Mouse (Mus musculus) CD8-positive naive resting alpha-beta T cell, adult 2 months (primary cell): ENCODE data around the gene Sh3glb2.

ENCODE experiments used
- DNase-seq, 2 experiments: peaks; one replicate each; pipeline ENCODE4 v3.0.0; 2022; ENCODE audit warnings: low read depth in 2 of 2, low spot score in 2 of 2

Sh3glb2 gene

DNA sequence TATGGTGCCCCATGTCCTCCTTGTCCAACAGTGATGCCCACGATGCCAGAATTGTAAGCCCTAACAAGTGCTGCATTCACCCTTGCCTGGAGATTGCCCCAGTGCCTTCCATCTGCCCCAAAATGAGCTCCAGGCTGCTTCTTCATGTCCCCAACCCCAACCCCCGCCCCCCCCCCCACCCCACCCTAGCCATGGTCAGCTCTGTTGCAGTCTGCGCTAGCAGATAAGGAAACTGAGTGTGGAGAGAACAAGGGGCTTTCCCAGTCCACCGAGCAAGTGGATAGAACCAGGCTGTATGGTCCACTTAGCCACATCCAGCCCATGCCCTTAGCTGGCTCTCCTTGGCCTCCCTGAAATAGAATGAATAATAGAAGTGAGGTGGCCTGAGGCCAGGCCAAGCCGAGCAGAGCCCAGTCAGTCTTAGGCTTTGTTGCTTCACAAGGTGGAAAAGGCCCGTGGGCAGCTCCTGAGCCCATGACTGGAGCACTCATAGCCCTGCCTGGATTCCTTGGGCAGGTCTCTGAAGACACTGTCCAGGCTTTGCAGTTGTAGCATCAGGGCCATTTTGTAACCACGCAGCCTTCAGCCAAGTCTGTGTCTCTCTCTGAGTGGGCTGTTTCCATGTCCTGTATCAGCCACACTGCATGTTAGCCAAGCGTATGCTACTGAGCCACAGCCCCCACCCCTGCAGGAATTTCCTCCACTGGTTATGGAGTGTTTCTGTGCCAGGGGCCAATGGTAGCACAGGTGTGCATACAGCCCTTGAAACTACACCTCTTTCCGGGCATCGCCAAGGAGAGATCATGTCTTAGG lies 21.6 kb upstream of the Sh3glb2 start:
- no peak for DNase-seq

DNA sequence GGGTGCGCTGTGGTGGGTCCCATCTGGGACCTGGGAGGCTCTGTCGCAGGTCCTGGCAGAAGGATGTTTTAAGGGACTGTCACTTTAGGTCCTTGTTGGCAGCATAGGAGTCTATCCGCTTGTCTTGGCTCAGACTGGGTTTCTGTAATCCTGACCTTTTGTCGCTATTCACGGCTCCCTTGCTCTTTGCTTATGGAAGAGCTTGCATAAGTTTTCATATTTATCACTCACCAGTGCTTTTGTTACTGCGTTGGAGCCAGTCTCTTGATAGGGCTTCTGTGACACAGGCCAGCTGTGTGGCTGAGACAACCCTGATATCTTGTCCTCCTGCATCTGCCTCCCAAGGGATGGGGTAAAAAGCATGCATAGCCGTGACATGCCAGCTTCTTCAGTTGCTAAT lies 20.2 kb upstream of the Sh3glb2 start:
- DNase-seq, result no peak

DNA sequence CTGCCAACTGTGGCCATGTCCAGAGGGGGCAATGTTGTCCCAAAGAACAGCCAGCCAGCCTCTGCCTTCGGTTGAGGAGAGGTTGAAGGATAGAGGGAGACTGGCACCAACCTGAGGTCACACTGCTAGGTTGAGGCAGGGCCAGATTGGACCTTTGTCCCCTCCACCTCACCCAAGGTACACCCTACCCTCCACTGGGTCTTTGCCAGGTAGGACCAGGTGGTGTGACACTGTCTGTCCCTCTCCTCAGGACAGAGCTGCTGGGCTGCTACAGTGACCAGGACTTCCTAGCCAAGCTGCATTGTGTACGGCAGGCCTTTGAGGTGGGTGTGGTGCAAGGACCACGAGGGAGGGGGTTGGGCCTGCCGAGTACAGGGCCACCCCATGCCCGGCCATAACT lies 18.6 kb upstream of the Sh3glb2 start:
- DNase-seq, result no peak

DNA sequence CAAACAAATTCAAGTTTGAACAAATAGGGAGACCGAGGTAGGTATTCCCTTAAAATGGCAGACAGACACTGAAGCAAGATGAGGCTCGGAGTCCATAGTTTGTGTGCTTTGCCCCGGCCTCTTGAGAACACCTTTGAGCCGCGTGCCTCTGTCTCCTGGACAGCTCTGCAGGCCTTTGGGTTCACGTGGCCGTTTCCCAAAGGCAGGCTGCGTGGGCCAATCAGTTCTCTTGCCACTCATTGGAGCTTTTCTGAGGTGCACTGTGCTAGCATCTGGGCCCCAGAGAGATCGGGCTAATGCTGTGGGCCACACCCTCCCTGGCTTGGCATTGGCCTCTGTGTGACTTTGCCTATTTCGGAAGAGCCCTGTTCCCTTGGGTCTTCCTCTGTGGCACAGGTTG lies 16.8 kb upstream of the Sh3glb2 start:
- DNase-seq, result no peak

DNA sequence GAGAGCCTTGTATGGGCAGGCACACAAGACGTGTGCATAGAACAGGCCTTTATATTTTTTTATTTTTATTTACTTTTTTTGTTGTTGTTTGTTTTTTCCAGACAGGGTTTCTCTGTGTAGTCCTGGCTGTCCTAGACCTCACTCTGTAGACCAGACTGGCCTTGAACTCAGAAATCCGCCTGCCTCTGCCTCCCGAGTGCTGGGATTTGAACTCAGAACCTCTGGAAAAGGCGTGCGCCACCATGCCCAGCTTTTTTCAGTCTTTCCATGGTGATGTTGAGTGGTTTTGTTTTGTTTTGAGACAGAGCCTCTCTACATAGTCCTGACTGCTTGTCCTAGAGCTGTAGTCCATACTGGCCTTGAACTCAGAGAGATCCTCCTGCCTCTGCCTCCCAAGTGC lies 13.6 kb upstream of the Sh3glb2 start:
- no peak for DNase-seq

DNA sequence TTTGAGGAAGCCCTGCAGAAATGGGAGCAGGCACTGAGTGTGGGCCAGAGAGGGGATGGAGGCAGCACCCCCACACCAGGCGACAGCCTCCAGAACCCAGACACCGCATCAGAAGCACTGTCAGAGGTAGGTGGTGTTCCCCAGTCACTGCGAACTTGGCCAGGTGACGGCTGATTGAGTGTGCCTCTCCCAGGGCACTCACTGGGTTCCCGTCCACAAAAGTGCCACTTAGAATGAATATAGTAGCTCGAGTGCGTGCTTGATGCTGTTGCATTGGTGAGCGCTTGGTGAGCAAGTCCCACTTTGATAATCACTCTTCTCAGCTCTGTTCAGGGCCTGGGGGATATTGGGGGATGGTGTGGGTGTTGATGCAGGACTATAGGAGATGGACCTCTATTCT lies 12.4 kb upstream of the Sh3glb2 start:
- no peak for DNase-seq

DNA sequence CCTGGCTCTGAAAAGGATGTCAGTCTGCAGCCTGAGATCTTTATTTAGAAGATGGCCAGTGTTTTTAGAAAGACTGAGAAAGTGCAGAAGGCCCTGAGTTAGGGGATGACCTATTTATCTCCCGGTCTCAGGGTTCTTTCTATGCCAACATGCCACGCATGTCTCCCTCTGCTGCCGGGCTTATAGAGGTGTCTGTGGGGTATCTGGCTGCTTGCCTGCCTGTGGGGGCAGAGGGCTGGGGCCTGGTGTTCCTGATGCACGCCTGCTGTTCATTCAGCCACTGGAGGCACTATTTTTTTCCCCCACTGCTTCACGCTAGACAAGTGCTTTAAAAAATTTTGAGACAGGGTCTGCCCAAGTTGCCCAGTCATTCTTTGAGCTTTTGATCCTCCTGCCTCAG lies 7.1 kb upstream of the Sh3glb2 start:
- no peak for DNase-seq

DNA sequence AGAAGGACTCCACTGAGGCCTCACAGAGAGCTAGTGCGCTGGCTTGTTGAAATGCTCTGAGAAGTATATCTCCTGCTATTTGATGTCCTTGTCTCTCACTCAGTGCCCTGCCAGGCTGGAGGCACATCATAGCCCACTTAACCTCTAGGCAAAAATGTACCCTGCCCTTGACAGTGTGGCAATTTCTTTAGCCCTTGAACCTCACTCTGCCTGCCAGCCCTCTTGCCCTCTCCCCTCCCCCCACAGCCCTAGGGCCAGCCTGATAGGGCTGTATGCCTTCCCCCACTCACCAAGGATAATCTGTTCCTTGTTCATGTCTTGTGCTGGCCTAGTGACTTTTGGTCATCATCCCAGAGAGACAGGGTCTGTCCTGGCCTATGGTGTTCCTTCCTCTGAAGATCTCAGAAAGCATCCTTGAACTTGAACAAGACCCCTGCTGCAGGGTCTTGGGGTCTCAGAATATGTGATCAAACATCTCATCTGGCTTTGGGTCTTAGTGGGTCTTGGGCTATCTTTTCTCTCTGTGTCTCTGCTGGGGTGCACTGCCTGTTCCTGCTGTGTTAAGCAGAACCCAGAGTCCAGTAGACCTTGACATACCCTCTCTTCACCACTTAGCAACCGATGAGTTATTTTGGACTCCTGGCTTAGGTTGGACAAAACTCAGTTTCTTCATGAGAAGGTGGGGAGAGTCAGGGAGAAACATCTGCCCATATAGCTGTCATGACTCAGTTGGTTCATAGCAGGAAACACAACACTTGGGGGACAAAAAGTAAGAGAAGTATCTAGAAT lies 6.3 kb upstream of the Sh3glb2 start:
- DNase-seq, result no peak

DNA sequence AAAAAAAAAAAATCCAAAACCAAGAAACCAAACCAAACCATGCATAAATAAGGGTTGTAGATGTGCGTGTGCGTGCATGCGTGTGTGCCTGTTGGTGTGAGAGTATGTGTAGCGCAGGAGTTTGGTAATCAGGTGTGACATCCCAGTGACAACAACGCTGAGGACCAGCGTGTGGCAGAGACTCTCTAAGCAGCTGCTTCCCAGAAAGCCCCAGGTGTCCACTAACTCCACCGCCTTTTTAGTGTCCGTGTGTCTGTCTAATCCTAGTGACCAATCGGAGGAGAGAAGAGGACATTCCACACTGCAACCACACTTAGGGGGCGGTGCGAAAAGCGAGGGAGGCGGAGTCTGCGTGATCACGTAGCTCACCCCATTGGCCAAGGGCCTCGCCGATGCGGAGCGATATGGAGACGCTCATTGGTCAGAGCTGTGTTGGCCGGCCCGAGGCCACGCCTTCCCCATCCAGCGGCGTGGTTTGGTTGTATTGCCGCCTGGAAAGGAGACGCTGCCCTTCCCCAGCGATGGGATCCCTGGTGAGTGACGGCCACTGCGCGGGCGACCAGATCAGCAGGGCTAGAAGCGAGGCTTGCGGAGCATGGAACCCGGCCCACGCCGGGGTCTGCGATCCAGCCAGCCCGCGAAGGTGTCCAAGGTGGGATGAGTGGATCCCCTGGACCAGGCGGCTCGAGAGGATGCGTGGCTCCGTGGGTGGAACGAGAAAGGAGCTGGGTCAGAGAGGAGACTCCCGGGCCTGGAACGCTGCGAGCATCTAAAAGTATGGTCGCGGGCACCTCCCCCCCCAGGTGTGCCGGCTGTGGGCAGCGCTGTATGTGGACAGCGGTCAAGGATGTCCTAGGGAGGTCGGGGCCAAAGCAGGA lies 4.9 kb upstream of the Sh3glb2 start, which contains the start of gene Miga2:
TSS of gene Miga2 (plus strand) at position 461 of the 878 bp plus-strand sequence.
- peak; percentile 87 to 93 for DNase-seq

DNA sequence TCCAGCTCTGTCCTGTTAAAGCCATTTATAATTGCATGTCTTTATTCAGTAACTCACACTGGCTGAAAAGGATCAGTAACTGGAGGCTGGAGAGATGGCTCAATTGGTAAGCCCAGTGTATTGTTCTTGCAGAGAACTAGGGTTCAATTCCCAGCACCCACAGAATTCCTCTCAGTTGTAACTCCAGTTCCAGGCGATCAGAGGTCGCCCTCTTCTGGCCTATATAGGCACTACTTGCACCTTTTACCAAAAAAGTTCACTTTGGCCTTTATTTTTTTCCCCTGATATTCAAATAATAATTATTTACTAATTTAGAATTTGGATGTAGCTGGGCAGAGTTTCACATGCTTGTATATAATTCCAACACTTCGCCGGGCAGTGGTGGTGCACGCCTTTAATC lies 3.7 kb upstream of the Sh3glb2 start:
- DNase-seq, result no peak

DNA sequence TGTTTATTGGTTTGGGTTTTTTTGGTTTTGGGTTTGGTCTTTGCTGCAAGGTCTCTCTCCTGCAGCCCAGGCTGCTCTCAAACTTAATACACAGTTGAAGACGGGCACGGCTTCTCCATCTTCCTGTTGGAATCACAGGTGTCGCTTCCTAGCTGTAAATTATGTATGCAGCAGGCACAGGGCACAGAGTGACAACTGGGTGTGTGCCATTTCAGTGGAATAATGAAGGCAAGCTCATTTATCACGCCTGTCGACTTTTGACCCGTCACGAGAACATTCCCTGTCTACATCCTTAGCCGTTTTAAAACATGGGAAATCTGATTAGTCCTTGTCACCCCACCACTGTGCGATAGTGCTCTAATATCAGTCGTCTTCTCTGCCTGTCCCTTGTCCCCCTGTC lies 1.5 kb upstream of the Sh3glb2 start:
- DNase-seq, result no peak

DNA sequence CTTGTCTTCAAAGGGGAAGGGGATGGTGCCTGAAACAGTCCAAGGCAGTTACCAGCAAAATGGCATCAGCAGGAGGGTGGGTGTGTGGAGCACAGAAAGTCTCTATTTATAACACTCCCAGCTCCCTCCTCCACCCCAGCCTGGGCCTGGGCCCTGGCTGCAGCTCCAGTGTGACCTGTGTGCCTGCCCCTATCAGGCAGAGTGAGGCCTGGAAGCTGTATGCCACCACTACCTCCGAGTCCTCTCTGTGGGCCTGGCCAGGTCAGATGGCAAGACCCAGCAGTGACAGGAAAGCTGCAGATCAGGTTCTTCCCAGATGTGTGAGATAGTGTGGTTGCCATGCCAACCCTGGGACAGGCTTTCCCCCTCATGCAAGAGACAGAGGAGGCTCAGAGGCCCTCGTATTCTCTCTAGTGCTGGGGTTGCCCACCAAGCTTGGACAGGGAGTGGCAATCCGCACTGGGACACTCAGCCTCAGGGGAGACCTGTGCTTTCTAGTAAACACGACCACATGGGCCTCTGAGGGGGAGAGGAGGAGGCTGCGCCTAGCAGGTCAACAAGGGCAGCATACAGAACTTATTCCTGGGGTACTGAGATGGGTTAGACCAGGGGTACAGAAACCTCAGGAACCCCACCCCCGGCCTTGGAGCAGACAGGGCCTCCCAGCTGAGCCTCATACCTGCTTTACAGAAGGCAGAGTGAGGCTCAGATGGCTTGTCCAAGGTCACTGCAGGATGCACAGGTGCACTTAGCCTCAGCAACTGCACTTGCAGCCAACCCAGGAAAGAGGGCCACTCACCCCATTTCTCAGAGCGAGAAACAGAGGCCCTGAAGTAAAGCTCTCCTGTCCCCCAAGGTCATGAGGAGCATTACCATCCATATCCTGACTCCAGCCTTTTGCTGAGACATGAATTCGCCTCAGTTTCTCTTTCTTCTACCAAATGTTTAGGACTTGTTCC lies 1.3 kb downstream of the Sh3glb2 start:
- DNase-seq, result no peak

DNA sequence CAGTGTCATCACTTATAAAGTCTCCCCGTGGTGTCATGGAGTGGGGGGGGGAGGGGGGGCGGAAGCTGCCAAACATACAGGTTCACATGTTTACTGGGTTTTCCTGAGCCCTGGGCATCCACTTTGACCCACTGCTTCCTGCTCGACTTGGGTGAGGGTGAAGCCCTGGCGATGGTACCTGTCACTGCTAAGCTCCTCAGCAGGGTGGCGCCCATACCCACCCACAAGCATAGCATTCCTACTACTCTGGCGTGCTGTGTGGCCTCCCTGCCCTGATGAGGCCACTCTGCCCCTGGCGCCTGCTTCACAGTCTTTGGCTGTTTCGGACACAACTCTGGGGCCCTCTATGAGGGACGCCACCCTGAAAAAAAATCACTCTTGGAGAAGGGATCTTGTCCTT lies 2.2 kb downstream of the Sh3glb2 start:
- no peak for DNase-seq

DNA sequence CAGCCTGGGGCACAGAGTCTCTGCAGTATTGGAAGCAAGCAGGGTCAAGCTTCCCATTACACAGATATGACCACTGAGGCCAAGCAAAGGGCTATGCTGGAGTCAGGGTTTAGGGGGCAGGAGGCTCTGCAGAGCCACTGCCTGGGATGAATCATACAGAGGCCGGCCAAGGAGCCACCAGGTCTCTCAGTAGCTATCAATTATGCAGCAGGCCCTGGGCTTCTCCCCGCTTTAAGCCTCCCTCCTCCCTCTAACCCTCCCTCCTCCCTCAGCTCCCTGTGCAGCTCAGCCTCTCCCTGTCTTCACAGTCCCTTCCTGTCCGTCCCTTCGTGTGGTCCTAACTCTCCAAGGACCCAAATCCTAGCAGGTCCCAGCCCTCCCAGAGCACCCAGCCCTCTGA lies 2.9 kb downstream of the Sh3glb2 start:
- no peak for DNase-seq

DNA sequence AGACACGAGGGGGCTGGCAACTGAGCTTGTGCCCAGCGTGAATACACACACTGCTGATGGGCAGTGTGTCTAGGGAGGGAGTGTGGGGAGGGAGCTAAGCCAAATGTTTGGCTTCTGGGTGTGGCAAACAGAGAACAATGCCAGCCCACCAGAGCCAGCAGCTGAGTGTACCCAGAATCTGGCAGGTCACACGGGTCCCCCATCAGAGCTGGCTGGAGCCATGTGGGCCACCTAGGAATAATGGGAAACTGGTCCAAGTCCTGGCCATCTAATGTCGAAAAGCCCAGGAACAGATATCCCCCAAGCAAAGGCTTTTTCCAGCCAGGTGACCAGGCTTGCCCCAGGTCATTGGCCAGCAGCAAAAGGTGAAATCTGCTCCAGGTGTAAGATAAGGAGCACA lies 3.3 kb downstream of the Sh3glb2 start:
- no peak for DNase-seq

DNA sequence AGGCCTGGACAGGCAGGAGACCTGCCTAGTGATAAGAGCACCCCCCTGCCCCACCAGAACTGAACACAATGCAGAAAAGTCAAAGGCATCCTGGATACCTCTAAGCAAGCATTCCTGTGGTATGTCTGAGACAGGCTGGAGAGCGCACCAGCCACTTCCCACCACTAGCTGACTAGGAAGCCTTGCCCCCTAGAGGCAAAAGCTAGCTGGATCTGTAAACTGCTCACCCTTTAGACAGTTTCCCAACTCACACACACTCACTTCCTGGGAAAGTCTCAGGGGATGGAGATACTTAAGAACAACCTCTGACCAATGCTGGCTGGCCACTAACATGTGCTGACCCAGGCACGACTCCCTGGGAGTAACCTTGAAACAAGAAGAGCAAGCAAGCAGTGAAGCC lies 8.0 kb downstream of the Sh3glb2 start:
- no peak for DNase-seq

DNA sequence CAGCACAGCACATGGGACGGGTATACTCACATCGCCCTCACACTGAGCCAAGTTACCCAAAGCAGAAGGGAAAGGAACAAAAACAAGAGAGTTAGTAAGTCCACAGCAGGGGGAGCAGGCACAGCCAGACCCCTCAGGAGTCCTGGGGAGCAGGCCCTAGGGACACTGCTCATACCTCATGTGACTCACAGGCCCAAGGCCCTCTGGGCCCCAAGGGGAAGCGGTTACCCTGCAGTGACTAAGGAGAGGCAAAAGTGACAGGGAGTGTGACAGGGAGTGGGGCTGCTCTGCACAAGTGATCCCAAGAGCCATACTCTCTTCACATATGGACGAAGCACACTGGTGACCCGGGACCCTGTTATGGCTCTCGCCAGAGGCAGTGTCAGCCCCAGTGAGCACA lies 9.9 kb downstream of the Sh3glb2 start:
- no peak for DNase-seq

DNA sequence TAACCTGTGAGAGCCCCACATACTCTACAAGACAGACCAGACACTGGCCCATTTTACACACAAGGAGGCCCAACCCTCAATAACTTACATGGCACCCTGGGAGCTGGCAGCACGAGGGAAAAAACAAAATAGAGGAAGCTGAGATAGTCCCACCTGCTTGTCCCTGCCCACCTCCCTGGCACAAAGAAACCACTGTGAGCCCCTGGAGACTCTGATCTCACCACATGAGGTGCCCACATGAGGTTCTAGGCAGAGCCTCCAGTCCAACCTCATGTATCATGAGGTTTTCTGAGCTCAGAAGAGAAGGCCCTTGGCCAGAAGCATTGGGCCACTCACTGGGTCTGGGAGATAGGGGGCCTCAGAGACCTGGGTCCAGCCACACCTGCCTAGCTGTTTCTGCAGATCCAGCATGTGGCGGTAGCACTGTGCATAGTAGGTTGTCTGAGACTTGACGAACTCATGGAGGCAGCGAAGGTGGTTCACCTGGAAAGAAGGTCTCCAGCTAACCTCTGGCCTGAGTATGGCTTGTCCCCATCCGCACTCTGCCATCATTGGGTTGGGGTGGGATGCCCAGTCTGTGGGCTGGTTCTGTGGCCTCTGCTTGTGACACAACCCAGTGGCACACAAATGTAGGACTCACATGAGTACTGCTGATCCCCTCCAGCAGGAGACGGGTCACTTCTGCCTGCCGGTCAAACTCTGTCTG lies 13.0 kb downstream of the Sh3glb2 start:
- no peak for DNase-seq

DNA sequence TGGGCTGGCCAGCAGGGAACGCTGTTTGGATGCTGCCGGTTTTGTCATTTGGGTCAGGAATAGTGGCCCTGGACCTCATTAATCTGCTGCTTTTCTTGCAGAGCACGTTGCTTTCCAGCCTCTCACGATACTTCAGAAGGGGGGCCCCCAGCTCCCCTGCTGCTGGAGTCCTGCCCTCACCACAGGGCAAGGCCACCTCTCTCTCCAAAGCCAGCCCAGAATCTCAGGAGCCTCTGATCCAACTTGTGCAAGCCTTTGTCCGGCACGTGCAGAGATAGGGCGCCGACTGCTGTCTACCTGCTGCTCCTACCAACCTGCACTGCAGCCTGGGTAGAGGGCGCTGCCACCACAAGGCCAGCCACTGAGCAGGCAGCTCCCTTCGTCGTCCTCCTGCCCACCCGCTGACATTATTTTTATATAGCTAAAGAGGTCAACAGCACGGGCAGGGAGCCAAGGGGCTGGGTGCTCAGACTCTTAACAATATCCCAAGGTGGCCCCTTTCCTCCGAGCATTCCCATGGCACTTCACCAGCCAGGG lies 15.5 kb downstream of the Sh3glb2 start:
- DNase-seq, result no peak

DNA sequence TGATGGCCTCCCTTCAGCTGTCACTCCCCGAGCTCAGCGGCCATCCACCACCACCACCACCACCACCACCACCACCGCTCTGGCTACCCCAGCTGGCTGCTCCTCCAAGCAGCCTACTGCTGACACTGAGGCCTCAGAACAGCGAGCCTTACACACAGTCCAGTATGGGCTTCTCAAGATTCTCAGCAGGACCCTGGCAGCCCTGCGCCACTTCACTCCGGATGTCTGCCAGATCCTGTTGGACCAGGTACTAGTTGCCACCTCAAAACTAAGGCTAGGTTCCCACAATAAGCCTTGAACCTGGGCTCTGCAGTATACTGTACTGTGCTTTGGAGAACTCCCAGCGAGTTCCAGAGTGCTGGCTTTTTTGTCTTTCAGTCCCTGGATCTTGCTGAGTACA lies 16.6 kb downstream of the Sh3glb2 start:
- no peak for DNase-seq
